Mouse (Mus musculus) thymus, adult 2 months (tissue): ENCODE measurements around the gene Tmem266. TPM values are rescaled to one million over a fixed set of nuclear protein-coding genes. Genes with fewer than 3 reads are reported as not detected.

Source experiments
- DNase-seq: peaks from one replicate; pipeline ENCODE4 v3.0.0; 2021
- H3K27ac ChIP-seq: fragments of 200-500 bp; 2 replicates; pipeline ENCODE4 v1.5.1; 2012; ENCODE audit warnings: low read length, control low read depth; ENCODE audit not compliant: control insufficient read depth, insufficient read depth
- H3K27me3 ChIP-seq: fragments of 200-500 bp; 2 replicates; pipeline ENCODE4 v1.6.1; 2012; ENCODE audit warnings: mild to moderate bottlenecking, low read length, moderate library complexity, mixed read lengths; ENCODE audit not compliant: control insufficient read depth, insufficient read depth
- H3K36me3 ChIP-seq: fragments of 200-500 bp; 2 replicates; pipeline ENCODE4 v1.6.1; 2012; ENCODE audit warnings: mild to moderate bottlenecking, low read length, moderate library complexity; ENCODE audit not compliant: control insufficient read depth, insufficient read depth
- H3K4me1 ChIP-seq: fragments of 200-500 bp; replicated peaks from 2 replicates; pipeline ENCODE4 v1.6.1; 2012; ENCODE audit warnings: low read length; ENCODE audit not compliant: control insufficient read depth, insufficient read depth
- H3K4me3 ChIP-seq: fragments of 200-500 bp; 2 replicates; pipeline ENCODE4 v1.5.1; 2012; ENCODE audit warnings: mild to moderate bottlenecking, low read length, control low read depth, moderate library complexity; ENCODE audit not compliant: control insufficient read depth, insufficient read depth
- CTCF ChIP-seq: fragments of 200-500 bp; IDR thresholded peaks from 2 replicates; pipeline ENCODE4 v1.5.1; 2012; ENCODE audit warnings: mild to moderate bottlenecking, control low read depth, low read length, moderate library complexity, borderline replicate concordance; ENCODE audit not compliant: control insufficient read depth, poor library complexity, insufficient read depth; ENCODE audit errors: extremely low read depth
- POLR2A ChIP-seq: fragments of 200-500 bp; IDR thresholded peaks from 2 replicates; pipeline ENCODE4 v1.6.1; 2012; ENCODE audit warnings: mild to moderate bottlenecking, low read length, control low read depth, moderate library complexity; ENCODE audit not compliant: control insufficient read depth, poor library complexity, insufficient read depth; ENCODE audit errors: extremely low read depth
- WGBS: fragments of 180-500 bp; shearing (Covaris S2); methylation state at CpG from one replicate; pipeline ENCODE4 v1.1.7; 2018; 5-methylcytosine and 5-hydroxymethylcytosine counted together
- polyA plus RNA-seq: library from polyadenylated mRNA; depleted of rRNA; stranded (reverse); fragments of >200 nt; gene quantifications from 2 replicates; pipeline ENCODE4 v1.2.3, GENCODE M21; 2012; rRNA removed

Gene Tmem266
- polyA plus RNA-seq, 1 experiment, result 1.00 TPM

DNA sequence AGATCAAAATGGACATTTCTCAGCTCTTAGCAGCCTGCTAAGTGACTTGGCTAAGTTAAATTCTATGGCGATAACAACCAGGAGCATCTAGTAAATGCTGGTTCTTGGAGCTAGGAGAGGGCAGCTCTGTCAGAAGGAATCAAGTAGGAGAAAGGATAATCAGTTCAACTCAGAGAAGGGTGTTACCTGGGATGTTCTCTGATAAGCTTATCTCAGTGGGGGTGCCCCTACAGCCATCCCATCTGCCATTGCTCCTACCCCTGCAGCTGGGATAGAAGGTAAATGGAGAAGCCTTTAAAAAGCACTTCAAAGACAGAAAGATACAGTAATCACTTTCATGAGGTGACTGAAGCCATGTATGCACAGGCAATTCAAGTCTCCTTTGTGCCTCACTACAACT is 126.2 kb downstream of the Tmem266 start:
- WGBS, result 95% methylated on average over 1 of the region's 1 CpGs
- no peak for TF ChIP-seq POLR2A
- TF ChIP-seq CTCF, result no peak
- H3K27ac ChIP-seq, result no peak overlapping the region

DNA sequence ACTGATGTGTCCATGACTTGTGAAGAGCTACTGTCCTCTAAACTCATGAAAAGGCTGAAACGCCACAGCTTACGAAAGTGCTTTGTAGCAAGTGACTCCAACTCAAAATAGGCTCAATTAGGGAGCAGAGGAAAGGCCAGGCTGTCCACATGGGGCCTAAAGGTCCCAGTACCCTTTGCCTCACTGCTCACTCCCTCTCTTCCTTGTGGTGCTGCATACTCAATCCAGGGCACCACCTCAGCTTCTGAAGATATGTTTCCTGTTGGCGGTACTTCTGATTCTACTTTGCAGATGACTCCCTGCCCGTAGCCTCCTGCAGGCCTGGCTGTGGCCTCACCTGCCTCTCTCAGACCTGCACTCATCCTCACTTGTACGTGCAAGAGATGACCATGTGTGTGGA is 126.7 kb downstream of the Tmem266 start:
- WGBS, result 96% methylated on average over 5 of the region's 5 CpGs
- no peak for DNase-seq

More for the DNA sequence above, 126.2 kb downstream of the Tmem266 start:
- no peak for DNase-seq
- Histone ChIP-seq H3K4me1 (no peaks in the 10 kb centered on the region), H3K4me3 (no peak overlapping the region), H3K36me3 (no peaks in the 10 kb centered on the region), H3K27me3 (no peaks in the 10 kb centered on the region)

GRCm38 (mm10) chr9:55468397-55468796 is 141.7 kb downstream of the Tmem266 start:
- Histone ChIP-seq H3K27me3 (no peaks in the 10 kb centered on the region), H3K4me1 (no peaks in the 10 kb centered on the region), H3K36me3 (no peaks in the 10 kb centered on the region), H3K4me3 (no peak overlapping the region), H3K27ac (no peak overlapping the region)
- WGBS, result 67% methylated on average over 1 of the region's 1 CpGs
- no peak for DNase-seq
- TF ChIP-seq POLR2A (no peak), CTCF (no peak)

More for the DNA sequence above, 126.7 kb downstream of the Tmem266 start:
- no peak overlapping the region for H3K4me3 ChIP-seq
- no peaks in the 10 kb centered on the region for H3K27me3 ChIP-seq
- no peak for TF ChIP-seq CTCF
- TF ChIP-seq POLR2A, result no peak
- H3K4me1 ChIP-seq, result no peaks in the 10 kb centered on the region
- H3K36me3 ChIP-seq, result no peaks in the 10 kb centered on the region
- no peak overlapping the region for H3K27ac ChIP-seq

DNA sequence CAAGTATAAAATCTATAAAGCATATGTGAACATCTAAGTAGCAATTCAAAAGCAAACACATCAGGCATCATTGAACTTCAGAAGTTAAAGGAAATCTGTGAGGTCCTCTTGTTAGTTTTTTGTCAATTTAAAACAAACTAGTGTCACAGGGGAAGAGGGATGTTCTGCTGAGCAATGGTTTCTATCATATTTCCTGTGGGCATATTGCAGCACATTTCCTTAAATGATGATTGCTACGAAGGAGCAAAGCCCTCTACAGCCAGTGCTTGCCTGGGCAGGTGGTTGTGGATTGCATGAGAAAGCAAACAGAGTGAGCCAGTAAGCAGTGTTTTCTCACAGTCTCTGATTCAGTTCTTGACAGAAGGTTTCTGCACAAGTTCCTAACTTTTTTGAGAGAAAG is 149.4 kb downstream of the Tmem266 start:
- H3K4me3 ChIP-seq, result no peak overlapping the region
- no peaks in the 10 kb centered on the region for H3K27me3 ChIP-seq
- no peak for TF ChIP-seq CTCF
- no peak for TF ChIP-seq POLR2A
- no peak overlapping the region for H3K27ac ChIP-seq
- no peaks in the 10 kb centered on the region for H3K4me1 ChIP-seq
- no peaks in the 10 kb centered on the region for H3K36me3 ChIP-seq
- no peak for DNase-seq
- WGBS, result 64% methylated on average over 1 of the region's 1 CpGs

DNA sequence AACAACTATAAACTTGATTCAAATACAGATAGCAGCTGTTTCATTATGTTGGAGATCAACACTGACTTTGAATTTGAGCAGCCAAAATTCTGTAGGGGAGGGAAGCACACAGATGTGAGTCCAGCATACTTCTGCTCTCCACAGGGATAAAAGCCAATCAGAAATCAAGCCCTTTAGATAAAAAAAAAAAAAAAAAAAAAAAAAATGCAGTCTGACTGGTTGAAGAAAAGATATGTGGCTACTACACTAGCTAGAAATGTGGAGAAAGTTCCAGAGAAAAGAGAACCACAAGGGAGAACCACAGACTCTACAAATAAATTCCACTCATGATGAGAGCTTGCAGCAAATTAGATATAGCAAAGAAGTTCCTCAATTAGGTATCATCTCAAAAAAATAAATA is 152.0 kb downstream of the Tmem266 start:
- TF ChIP-seq CTCF (no peak), POLR2A (no peak)
- no peak for DNase-seq
- no peak overlapping the region for H3K27ac ChIP-seq
- H3K4me1 ChIP-seq, result no peaks in the 10 kb centered on the region
- H3K27me3 ChIP-seq, result no peaks in the 10 kb centered on the region
- H3K36me3 ChIP-seq, result no peaks in the 10 kb centered on the region
- no peak overlapping the region for H3K4me3 ChIP-seq

DNA sequence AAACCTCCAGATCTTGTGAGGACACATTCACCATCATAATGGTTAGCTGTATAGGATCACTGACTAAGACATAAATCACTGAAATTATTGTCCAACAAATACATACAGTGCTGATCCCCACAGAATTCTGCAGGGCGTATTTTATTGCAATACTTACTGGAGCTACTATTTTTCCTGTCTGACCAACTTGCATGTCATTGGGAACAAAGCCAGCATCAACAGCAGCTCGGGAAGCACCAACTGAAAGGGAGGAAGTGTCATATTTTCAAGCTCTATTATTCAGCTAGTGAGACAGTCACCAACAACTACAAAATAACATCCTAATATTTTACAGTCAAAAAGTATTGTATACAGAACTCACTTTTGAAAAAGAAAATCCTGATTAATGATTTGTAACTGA is 155.4 kb downstream of the Tmem266 start:
- peaks cover 8% of the 10 kb centered on the region; the same call in 1 of the 2 replicates for H3K36me3 ChIP-seq
- 88% methylated on average over 2 of the region's 2 CpGs for WGBS
- TF ChIP-seq CTCF, result no peak
- no peak for TF ChIP-seq POLR2A
- no peak overlapping the region for H3K27ac ChIP-seq
- no peak overlapping the region for H3K4me3 ChIP-seq
- H3K4me1 ChIP-seq, result no peaks in the 10 kb centered on the region
- no peak for DNase-seq
- H3K27me3 ChIP-seq, result no peaks in the 10 kb centered on the region

Other genes with a start within 250 kb of the Tmem266 start
- gene Ube2q2, start 178.1 kb upstream of the Tmem266 start, polyA plus RNA-seq, result 9.7 and 12.2 TPM in 2 replicates
- 10.8 and 12.2 TPM in 2 replicates for gene Fbxo22, start 118.0 kb upstream of the Tmem266 start, polyA plus RNA-seq
- 6.3 and 7.3 TPM in 2 replicates for gene Nrg4, start 69 bp upstream of the Tmem266 start, polyA plus RNA-seq
- gene Etfa, start 185.3 kb downstream of the Tmem266 start, polyA plus RNA-seq, result 41.9 and 45.3 TPM in 2 replicates
- 3.8 and 4.5 TPM in 2 replicates for gene Isl2, start 211.8 kb downstream of the Tmem266 start, polyA plus RNA-seq